In the genomic region with DNA sequence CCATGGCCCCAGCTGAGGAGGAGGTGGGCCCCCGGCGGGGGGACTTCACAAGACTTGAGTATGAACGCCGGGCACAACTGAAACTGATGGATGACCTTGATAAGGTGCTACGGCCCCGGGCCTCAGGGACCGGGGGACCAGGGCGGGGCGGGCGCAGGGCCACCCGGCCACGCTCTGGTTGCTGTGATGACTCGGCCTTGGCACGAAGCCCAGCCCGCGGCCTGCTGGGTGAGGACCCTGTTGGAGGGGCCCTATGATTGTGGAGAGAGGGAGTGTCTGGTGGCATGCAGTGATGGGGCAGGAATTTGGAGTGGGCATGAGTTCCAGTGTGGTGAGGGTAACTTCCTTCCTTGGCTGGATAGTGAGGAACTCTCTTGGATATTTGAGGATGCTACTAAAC, we compare ENCODE assay signal across 12 mouse cellular contexts. TPM values are rescaled to one million over a fixed set of nuclear protein-coding genes. Genes with fewer than 3 reads are reported as not detected.
DNase-seq lines count a peak whose midpoint lies in the region; ATAC-seq and TF ChIP-seq lines count a peak whose summit lies in the region.
"Had no signal": no experiment of that assay in that cellular context is flagged by ENCODE, and none has a peak within 500 bp of the region (broad histone marks: within the 10 kb centered on the region; RNA-seq: fewer than 3 reads in every experiment).

No protein-coding gene starts in this region.

- H3K27ac ChIP-seq in heart, postnatal 0 days (ENCODE audit: low read depth): no peak overlapping the region
- no peak overlapping the region for H3K27ac ChIP-seq in heart, adult 2 months
- H3K27ac ChIP-seq in ES-Bruce4 (ENCODE audit: insufficient read depth, low read length): peak overlapping the region; percentile 17; the same call in 1 of the 2 replicates
- H3K27ac ChIP-seq in kidney, adult 2 months (ENCODE audit: insufficient read depth, low read depth, low read length): no peak overlapping the region; the same call in 1 of the 2 replicates
- no peak overlapping the region for H3K27ac ChIP-seq in midbrain, embryonic 16.5 days (ENCODE audit: low read length)
- no peak overlapping the region for H3K27ac ChIP-seq in layer of hippocampus, adult 2 months
- no peak overlapping the region for H3K27ac ChIP-seq in gastrocnemius, adult 2 months
- H3K27ac ChIP-seq: hindbrain, postnatal 0 days; liver, embryonic 14.5 days had no signal

- WGBS in heart, postnatal 0 days: 38% methylated on average over 16 of the region's 16 CpGs
- WGBS in heart, adult 2 months: 39% methylated on average over 16 of the region's 16 CpGs
- WGBS in kidney, adult 2 months: 47% methylated on average over 16 of the region's 16 CpGs
- WGBS in midbrain, embryonic 16.5 days: 90% methylated on average over 16 of the region's 16 CpGs

- H3K9me3 ChIP-seq in heart, postnatal 0 days (replicated peaks; ENCODE audit: control insufficient read depth, low read length): no peaks in the 10 kb centered on the region
- H3K9me3 ChIP-seq in ES-Bruce4 (replicated peaks; ENCODE audit: control insufficient read depth, insufficient read depth, low read length, poor library complexity, severe bottlenecking): no peaks in the 10 kb centered on the region
- H3K9me3 ChIP-seq in midbrain, embryonic 16.5 days (replicated peaks; ENCODE audit: control insufficient read depth, low read length, poor library complexity, severe bottlenecking): no peaks in the 10 kb centered on the region

- H3K4me3 ChIP-seq in heart, postnatal 0 days (ENCODE audit: low read depth, low read length): no peak overlapping the region
- no peak overlapping the region for H3K4me3 ChIP-seq in heart, adult 2 months
- H3K4me3 ChIP-seq in ES-Bruce4 (ENCODE audit: low read depth, low read length): no peak overlapping the region
- H3K4me3 ChIP-seq in kidney, adult 2 months (ENCODE audit: insufficient read depth, low read depth, low read length): no peak overlapping the region
- no peak overlapping the region for H3K4me3 ChIP-seq in midbrain, embryonic 16.5 days (ENCODE audit: low read depth, low read length)
- no peak overlapping the region for H3K4me3 ChIP-seq in layer of hippocampus, adult 2 months
- H3K4me3 ChIP-seq in gastrocnemius, adult 2 months: no peak overlapping the region

- H3K79me2 ChIP-seq in heart, adult 2 months (replicated peaks; ENCODE audit: control insufficient read depth, insufficient read depth, low read length): no peaks in the 10 kb centered on the region

- peaks cover 30% of the 10 kb centered on the region for H3K36me3 ChIP-seq in heart, postnatal 0 days (replicated peaks; ENCODE audit: control insufficient read depth, insufficient read depth, low read length)
- no peaks in the 10 kb centered on the region for H3K36me3 ChIP-seq in heart, adult 2 months (ENCODE audit: control insufficient read depth, insufficient read depth, low read length)
- H3K36me3 ChIP-seq in ES-Bruce4 (ENCODE audit: control insufficient read depth, insufficient read depth, low read length, poor library complexity, severe bottlenecking): peaks cover 82% of the 10 kb centered on the region
- peaks cover 2% of the 10 kb centered on the region; the same call in 1 of the 2 replicates for H3K36me3 ChIP-seq in kidney, adult 2 months (ENCODE audit: control insufficient read depth, insufficient read depth, low read length)
- peaks cover 63% of the 10 kb centered on the region for H3K36me3 ChIP-seq in midbrain, embryonic 16.5 days (ENCODE audit: control insufficient read depth, insufficient read depth, low read length)

- no peaks in the 10 kb centered on the region for H3K4me1 ChIP-seq in heart, postnatal 0 days (ENCODE audit: control insufficient read depth, insufficient read depth)
- no peaks in the 10 kb centered on the region for H3K4me1 ChIP-seq in heart, adult 2 months (ENCODE audit: control insufficient read depth, insufficient read depth, low read length)
- no peaks in the 10 kb centered on the region for H3K4me1 ChIP-seq in ES-Bruce4 (ENCODE audit: control insufficient read depth, insufficient read depth, low read length)
- no peaks in the 10 kb centered on the region for H3K4me1 ChIP-seq in kidney, adult 2 months (ENCODE audit: control insufficient read depth, insufficient read depth, low read length)
- no peaks in the 10 kb centered on the region for H3K4me1 ChIP-seq in midbrain, embryonic 16.5 days (ENCODE audit: control insufficient read depth, insufficient read depth, low read length)

- 0 out of 2 replicates have a peak, but pooled peaks have one; percentile 9 for ATAC-seq in heart, postnatal 0 days (ENCODE audit: insufficient read depth, low read depth)
- ATAC-seq in midbrain, embryonic 16.5 days: no peak
- ATAC-seq: forebrain, embryonic 16.5 days; hindbrain, postnatal 0 days had no signal

- intact Hi-C loops in heart, adult 2 months (cut with DNase I): no loop called here
- intact Hi-C loops in gastrocnemius, adult 2 months (cut with DNase I): no loop called here

- no peak for TF ChIP-seq CTCF in heart, postnatal 0 days (IDR thresholded peaks at IDR 0.05; ENCODE audit: low read depth)
- no peak for TF ChIP-seq CTCF in heart, adult 2 months (IDR thresholded peaks at IDR 0.05)
- TF ChIP-seq CTCF in ES-Bruce4 (IDR thresholded peaks at IDR 0.05; ENCODE audit: low read depth, low read length): no peak
- TF ChIP-seq CTCF in kidney, adult 2 months (conservative IDR thresholded peaks at IDR 0.05; ENCODE audit: insufficient read depth, insufficient read length, low read depth, low read length): no peak
- TF ChIP-seq CTCF in layer of hippocampus, adult 2 months (conservative IDR thresholded peaks at IDR 0.05): no peak
- no peak for TF ChIP-seq CTCF in gastrocnemius, adult 2 months (IDR thresholded peaks at IDR 0.05)

- TF ChIP-seq POLR2A in heart, adult 2 months (IDR thresholded peaks at IDR 0.05; ENCODE audit: insufficient read depth, low read depth, low read length): no peak
- no peak for TF ChIP-seq POLR2A in ES-Bruce4 (IDR thresholded peaks at IDR 0.05; ENCODE audit: insufficient read depth, low read length)
- no peak for TF ChIP-seq POLR2A in kidney, adult 2 months (IDR thresholded peaks at IDR 0.05; ENCODE audit: low read depth, low read length)

- no peaks in the 10 kb centered on the region for H3K27me3 ChIP-seq in heart, postnatal 0 days (ENCODE audit: control insufficient read depth, insufficient read depth, low read length)
- H3K27me3 ChIP-seq in heart, adult 2 months (ENCODE audit: control insufficient read depth, insufficient read depth, low read length): no peaks in the 10 kb centered on the region
- no peaks in the 10 kb centered on the region for H3K27me3 ChIP-seq in ES-Bruce4 (ENCODE audit: control insufficient read depth, insufficient read depth, low read length, poor library complexity, severe bottlenecking)
- no peaks in the 10 kb centered on the region for H3K27me3 ChIP-seq in kidney, adult 2 months (replicated peaks; ENCODE audit: control insufficient read depth, insufficient read depth, low read length)
- no peaks in the 10 kb centered on the region for H3K27me3 ChIP-seq in midbrain, embryonic 16.5 days (ENCODE audit: control insufficient read depth, insufficient read depth, low read depth, low read length)

- no peak for DNase-seq in heart, postnatal 0 days (ENCODE audit: low spot score)
- DNase-seq in heart, adult 2 months: no peak
- peak; percentile 73 for DNase-seq in 3134 (ENCODE audit: extremely low read depth, insufficient read length, low spot score)
- peak; percentile 37 for DNase-seq in kidney, adult 2 months
- DNase-seq in layer of hippocampus, adult 2 months (ENCODE audit: low spot score in 2 of 2): no peak
- no peak for DNase-seq in gastrocnemius, adult 2 months
- DNase-seq: thymus, postnatal 25 days had no signal

- H3K9ac ChIP-seq in heart, postnatal 0 days (replicated peaks; ENCODE audit: low read depth, low read length): no peak overlapping the region
- H3K9ac ChIP-seq in heart, adult 2 months (ENCODE audit: low read depth, low read length): no peak overlapping the region
- H3K9ac ChIP-seq in ES-Bruce4 (ENCODE audit: low read depth, poor library complexity, severe bottlenecking): peak overlapping the region; percentile 41
- no peak overlapping the region for H3K9ac ChIP-seq in midbrain, embryonic 16.5 days (ENCODE audit: low read depth, low read length)
- H3K9ac ChIP-seq: liver, embryonic 14.5 days had no signal

- TF ChIP-seq EP300 in heart, postnatal 0 days (IDR thresholded peaks at IDR 0.05; ENCODE audit: low read depth): no peak
- no peak for TF ChIP-seq EP300 in heart, adult 2 months (IDR thresholded peaks at IDR 0.05; ENCODE audit: insufficient read depth, low read depth, low read length)
- TF ChIP-seq EP300 in ES-Bruce4 (IDR thresholded peaks at IDR 0.05; ENCODE audit: insufficient read depth, low read depth, low read length): no peak

- H3K4me2 ChIP-seq in heart, postnatal 0 days (ENCODE audit: low read depth, low read length): 0 out of 2 replicates have a peak overlapping the region, but pooled peaks have one; percentile 17
- no peak overlapping the region for H3K4me2 ChIP-seq in midbrain, embryonic 16.5 days (ENCODE audit: low read length)

RNA-seq across cellular contexts. Expression of gene Xab2, which starts 14.5 kb away (rescaled TPM):
- total RNA-seq in heart, postnatal 0 days (2014; rRNA removed; ENCODE audit: low replicate concordance): 26.8 and 27.0 TPM in 2 replicates
- polyA plus RNA-seq in heart, postnatal 0 days (2015; fragmentation: Nextera tagmentation; extraction: Ambion mirVana): 20.0 TPM in 2 replicates
- total RNA-seq in heart, adult 2 months (2021): 10 to 100 TPM; 15.3 to 15.4 TPM
- 27.0 and 30.1 TPM in 2 replicates for polyA plus RNA-seq in heart, adult 2 months (2012; rRNA removed)
- polyA plus RNA-seq in ES-Bruce4 (2011; ENCODE audit: insufficient read depth, insufficient read length, low read depth, missing spikeins): 57.8 and 65.8 TPM in 2 replicates
- 44.8 and 46.2 TPM in 2 replicates for polyA plus RNA-seq in kidney, adult 2 months (2012; rRNA removed)
- 51.8 and 52.4 TPM in 2 replicates for polyA plus RNA-seq in midbrain, embryonic 16.5 days (2015; fragmentation: Nextera tagmentation; extraction: Ambion mirVana)
- total RNA-seq in layer of hippocampus, adult 2 months (2021): 10 to 100 TPM; 39.6 to 41.4 TPM
- total RNA-seq in gastrocnemius, adult 2 months (2021): 10 to 100 TPM; 11.0 to 11.3 TPM

RNA-seq across cellular contexts. Expression of gene Pet100, which starts 14.8 kb away (rescaled TPM):
- total RNA-seq in heart, postnatal 0 days (2014; rRNA removed; ENCODE audit: low replicate concordance): 2.4 and 14.4 TPM in 2 replicates
- polyA plus RNA-seq in heart, postnatal 0 days (2015; fragmentation: Nextera tagmentation; extraction: Ambion mirVana): 112 and 121 TPM in 2 replicates
- 10 to 100 TPM; 79.1 to 92.2 TPM for total RNA-seq in heart, adult 2 months (2021)
- polyA plus RNA-seq in heart, adult 2 months (2012; rRNA removed): 7.6 and 13.6 TPM in 2 replicates
- 93.4 and 100 TPM in 2 replicates for polyA plus RNA-seq in ES-Bruce4 (2011; ENCODE audit: insufficient read depth, insufficient read length, low read depth, missing spikeins)
- 15.6 and 27.2 TPM in 2 replicates for polyA plus RNA-seq in kidney, adult 2 months (2012; rRNA removed)
- polyA plus RNA-seq in midbrain, embryonic 16.5 days (2015; fragmentation: Nextera tagmentation; extraction: Ambion mirVana): 63.5 and 68.0 TPM in 2 replicates
- 10 to 100 TPM; 87.0 to 87.3 TPM for total RNA-seq in layer of hippocampus, adult 2 months (2021)
- total RNA-seq in gastrocnemius, adult 2 months (2021): 10 to 100 TPM; 87.7 to 92.0 TPM

RNA-seq across cellular contexts. Expression of gene Pcp2, which starts 18.8 kb away (rescaled TPM):
- total RNA-seq in heart, postnatal 0 days (2014; rRNA removed; ENCODE audit: low replicate concordance): not detected in 2 replicates
- not detected in 2 replicates for polyA plus RNA-seq in heart, postnatal 0 days (2015; fragmentation: Nextera tagmentation; extraction: Ambion mirVana)
- not detected for total RNA-seq in heart, adult 2 months (2021)
- not detected in 2 replicates for polyA plus RNA-seq in heart, adult 2 months (2012; rRNA removed)
- not detected in 2 replicates for polyA plus RNA-seq in ES-Bruce4 (2011; ENCODE audit: insufficient read depth, insufficient read length, low read depth, missing spikeins)
- polyA plus RNA-seq in kidney, adult 2 months (2012; rRNA removed): not detected in 2 replicates
- polyA plus RNA-seq in midbrain, embryonic 16.5 days (2015; fragmentation: Nextera tagmentation; extraction: Ambion mirVana): 1.7 and 2.5 TPM in 2 replicates
- 1 to 10 TPM in 1 of 2 experiments, under 1 TPM in 1; 0.88 to 3.6 TPM for total RNA-seq in layer of hippocampus, adult 2 months (2021)
- total RNA-seq in gastrocnemius, adult 2 months (2021): not detected

RNA-seq across cellular contexts. Expression of gene Camsap3, which starts 19.5 kb away (rescaled TPM):
- 2.1 and 7.9 TPM in 2 replicates for total RNA-seq in heart, postnatal 0 days (2014; rRNA removed; ENCODE audit: low replicate concordance)
- 0.33 and 0.43 TPM in 2 replicates for polyA plus RNA-seq in heart, postnatal 0 days (2015; fragmentation: Nextera tagmentation; extraction: Ambion mirVana)
- total RNA-seq in heart, adult 2 months (2021): 1 to 10 TPM in 1 of 2 experiments, under 1 TPM in 1; 0.68 to 1.2 TPM
- polyA plus RNA-seq in heart, adult 2 months (2012; rRNA removed): 1.8 and 1.9 TPM in 2 replicates
- 68.9 and 69.1 TPM in 2 replicates for polyA plus RNA-seq in ES-Bruce4 (2011; ENCODE audit: insufficient read depth, insufficient read length, low read depth, missing spikeins)
- 44.1 and 47.6 TPM in 2 replicates for polyA plus RNA-seq in kidney, adult 2 months (2012; rRNA removed)
- polyA plus RNA-seq in midbrain, embryonic 16.5 days (2015; fragmentation: Nextera tagmentation; extraction: Ambion mirVana): 45.1 and 48.7 TPM in 2 replicates
- total RNA-seq in layer of hippocampus, adult 2 months (2021): 10 to 100 TPM; 36.5 to 39.3 TPM
- under 1 TPM; 0.22 to 0.33 TPM for total RNA-seq in gastrocnemius, adult 2 months (2021)

RNA-seq across cellular contexts. Expression of gene Stxbp2, which starts 24.2 kb away (rescaled TPM):
- 15.2 and 30.5 TPM in 2 replicates for total RNA-seq in heart, postnatal 0 days (2014; rRNA removed; ENCODE audit: low replicate concordance)
- polyA plus RNA-seq in heart, postnatal 0 days (2015; fragmentation: Nextera tagmentation; extraction: Ambion mirVana): 13.8 and 14.5 TPM in 2 replicates
- total RNA-seq in heart, adult 2 months (2021): 1 to 10 TPM; 5.7 to 6.4 TPM
- 9.6 and 13.4 TPM in 2 replicates for polyA plus RNA-seq in heart, adult 2 months (2012; rRNA removed)
- 125 and 145 TPM in 2 replicates for polyA plus RNA-seq in ES-Bruce4 (2011; ENCODE audit: insufficient read depth, insufficient read length, low read depth, missing spikeins)
- polyA plus RNA-seq in kidney, adult 2 months (2012; rRNA removed): 169 and 173 TPM in 2 replicates
- 41.4 and 46.2 TPM in 2 replicates for polyA plus RNA-seq in midbrain, embryonic 16.5 days (2015; fragmentation: Nextera tagmentation; extraction: Ambion mirVana)
- total RNA-seq in layer of hippocampus, adult 2 months (2021): 10 to 100 TPM; 43.3 to 55.7 TPM
- 1 to 10 TPM; 2.7 to 5.5 TPM for total RNA-seq in gastrocnemius, adult 2 months (2021)

Comparison
In these comparisons a context has a peak if more than half of its experiments do, and no peak if none do; other contexts are left out.
1. DNase-seq: peak in 3134 (single experiment) and kidney, adult 2 months (single experiment); none in heart, postnatal 0 days (single experiment), heart, adult 2 months (0 of 2), layer of hippocampus, adult 2 months (0 of 2) and gastrocnemius, adult 2 months (single experiment).